Mouse (Mus musculus) thymus, postnatal 25 days (tissue): ENCODE data around the gene Lonp2.

Source experiments
- DNase-seq: peaks from one replicate; pipeline ENCODE4 v3.0.0; 2022

The Lonp2 gene

DNA sequence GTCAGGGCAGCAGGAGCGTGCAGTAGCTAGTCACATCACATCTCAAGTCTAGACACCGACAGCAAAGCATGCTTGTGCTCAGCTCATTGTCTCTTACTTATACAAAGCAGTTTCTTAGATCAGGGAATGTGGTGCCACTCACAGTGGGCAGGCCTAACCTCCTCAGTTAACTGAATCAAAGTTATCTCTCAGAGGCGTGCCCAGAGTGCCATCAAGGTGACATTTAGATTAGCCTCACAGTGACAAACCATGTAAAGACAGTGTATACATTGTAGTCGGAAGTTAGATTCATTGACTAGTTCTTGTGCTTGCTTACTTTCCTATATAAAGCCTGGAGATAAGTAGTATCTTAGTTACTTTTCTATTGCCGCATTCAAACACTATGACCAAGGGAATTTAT lies 6.4 kb downstream of the Lonp2 start:
- no peak for DNase-seq

DNA sequence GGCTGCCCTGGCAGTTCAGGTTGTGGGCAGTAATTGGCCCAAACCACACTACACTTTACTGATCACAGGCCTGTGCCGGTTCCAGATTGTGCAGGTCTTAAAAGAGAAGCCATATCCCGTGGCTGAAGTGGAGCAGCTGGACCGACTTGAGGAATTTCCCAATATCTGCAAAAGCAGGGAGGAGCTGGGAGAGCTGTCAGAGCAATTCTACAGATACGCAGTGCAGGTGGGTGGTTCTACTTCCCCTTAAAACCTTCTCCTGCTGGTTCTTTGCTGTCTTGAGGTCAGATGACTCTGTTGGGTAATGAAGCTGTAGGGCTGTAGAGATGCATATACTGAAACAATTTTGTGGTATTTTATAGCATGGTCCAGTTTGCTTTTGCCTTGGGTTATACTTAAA lies 7.6 kb downstream of the Lonp2 start:
- no peak for DNase-seq

GRCm38 (mm10) chr8:86637826-86638225 lies 14.0 kb downstream of the Lonp2 start:
- no peak for DNase-seq

- no peak for DNase-seq
These were observed 15.1 kb downstream of the Lonp2 start for GRCm38 (mm10) chr8:86638981-86639380.

DNA sequence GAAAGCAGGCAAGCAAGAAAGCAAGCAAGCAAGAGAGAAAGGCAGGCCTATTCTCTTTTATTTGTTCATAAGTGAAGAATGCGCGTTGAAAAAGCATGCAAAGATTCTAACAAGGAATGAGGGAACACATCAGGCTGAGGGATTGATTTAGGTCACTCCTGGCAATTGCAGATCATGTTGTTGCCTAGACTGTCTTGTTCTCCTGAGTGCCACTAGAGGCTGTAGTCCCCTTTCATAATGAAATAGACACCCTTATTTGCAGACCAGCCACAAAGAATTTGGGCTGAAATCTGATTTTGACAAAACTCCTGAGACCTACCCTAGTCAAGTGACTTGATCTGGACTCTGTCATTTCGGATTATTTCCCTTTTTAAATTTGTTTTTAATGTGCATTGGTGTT lies 18.8 kb downstream of the Lonp2 start:
- DNase-seq: no peak

DNA sequence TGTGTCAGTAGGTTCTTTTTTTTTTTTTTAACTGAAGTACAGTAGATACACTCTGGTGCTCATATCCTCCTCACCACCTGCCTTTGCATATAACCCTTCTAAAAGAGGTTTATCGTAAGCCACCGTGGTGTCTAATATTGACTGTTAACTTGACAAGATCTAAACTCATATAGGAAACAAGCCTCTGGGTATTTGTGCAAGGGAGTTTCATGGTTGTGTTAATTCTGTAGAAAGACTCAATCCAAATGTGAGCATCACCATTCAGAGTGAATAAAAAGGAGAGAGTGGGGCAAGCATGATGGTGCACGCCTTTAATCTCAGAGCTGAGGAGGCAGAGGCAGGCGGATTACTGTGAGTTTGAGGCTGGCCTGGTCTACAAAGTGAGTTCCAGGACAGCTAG lies 20.8 kb downstream of the Lonp2 start:
- DNase-seq: no peak

DNA sequence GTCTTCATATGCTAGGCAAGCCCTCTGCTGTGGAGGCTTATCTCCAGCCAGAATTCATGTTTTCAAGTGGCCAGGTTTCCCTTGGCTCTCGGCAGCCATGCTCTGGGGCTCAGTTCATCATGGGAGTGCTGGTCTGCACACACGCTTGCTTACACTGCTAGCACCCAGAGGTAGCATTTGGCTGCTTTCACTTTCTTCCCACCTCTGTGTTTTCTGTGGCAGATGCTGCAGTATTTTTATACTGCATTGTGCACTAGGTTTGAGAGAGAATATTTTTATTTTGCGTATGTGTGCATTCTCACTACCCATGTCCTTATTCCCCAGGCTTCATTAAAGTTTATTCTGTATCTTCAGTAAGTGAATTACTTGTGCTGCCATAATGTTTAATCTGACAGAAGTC lies 23.9 kb downstream of the Lonp2 start:
- DNase-seq: no peak

DNA sequence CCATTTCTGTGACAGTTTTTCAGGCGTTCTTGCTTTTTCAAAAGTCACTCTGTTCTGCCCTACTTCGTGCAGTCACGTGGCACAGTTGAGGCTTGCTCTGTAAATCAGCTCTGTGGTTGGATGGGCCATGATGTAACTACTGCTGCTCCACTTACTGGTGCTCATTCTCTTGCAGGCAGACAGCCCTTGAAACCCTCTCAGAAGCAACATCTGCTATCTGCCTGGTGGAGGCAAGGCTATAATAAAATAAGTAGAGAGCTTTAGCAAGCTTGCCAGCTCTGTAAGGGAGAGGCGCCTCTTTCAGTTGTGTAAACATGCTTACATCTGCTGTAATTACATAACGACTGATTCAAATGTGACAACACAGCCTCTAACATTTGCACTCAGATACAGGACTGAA lies 27.6 kb downstream of the Lonp2 start:
- DNase-seq: no peak

DNA sequence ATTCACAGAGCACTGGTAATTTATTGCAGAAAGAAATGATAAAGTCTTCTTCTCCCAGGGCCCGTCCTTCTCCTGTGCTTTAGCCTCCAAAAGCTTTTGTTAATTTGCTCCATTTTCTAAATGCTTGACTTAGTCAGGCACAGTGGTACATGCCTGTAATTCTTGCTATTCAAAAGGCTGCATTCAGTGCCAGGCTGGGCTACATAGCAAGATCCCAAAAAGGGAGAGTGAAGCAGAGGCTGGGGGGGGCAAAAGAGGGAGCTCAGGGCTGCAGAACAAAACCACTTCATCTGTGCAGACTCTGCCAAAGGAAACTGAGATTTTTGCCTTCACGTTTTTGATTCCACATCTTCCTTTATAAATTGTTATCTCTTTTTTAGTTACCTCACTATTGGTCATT lies 28.7 kb downstream of the Lonp2 start:
- no peak for DNase-seq

- DNase-seq: peak; percentile 18
These were observed 30.7 kb downstream of the Lonp2 start for GRCm38 (mm10) chr8:86654578-86654977.

DNA sequence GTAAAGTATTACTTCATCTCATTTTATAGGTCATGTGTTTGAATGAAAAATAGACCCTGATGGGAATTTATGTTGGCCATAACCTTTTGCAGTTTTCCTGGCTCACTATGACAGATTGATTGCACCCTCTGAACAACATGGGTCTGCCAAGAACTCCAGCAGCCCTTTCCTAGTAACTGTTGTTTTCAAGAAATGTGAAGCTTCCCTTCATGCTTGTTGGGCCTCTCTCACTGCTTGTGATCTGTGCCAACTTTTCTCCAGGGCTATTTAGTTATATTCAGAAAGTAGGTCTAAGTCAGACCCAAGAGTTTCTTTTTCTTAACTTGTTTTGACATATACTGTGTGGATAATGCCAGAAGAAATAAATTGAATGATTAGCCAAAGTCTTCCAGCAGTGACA lies 44.9 kb downstream of the Lonp2 start:
- DNase-seq: no peak

DNA sequence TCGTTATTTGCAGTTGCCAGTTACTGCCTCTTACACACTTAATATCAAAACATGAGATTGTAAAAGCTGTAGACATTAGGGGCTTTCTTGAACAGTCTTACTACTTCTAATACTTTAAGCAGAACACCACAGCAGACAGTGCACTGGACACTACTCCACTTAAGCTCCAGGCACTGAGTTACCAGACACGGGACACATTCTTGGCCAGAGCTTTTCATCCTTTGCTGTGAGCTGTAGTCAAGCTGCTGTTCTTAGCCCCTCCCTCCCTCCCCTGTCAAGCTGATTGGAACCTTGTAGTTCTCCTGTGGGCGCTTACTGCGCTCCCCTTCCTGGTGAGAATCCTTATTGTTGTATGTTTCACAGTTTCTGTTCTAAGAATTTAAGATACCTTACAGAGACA lies 45.4 kb downstream of the Lonp2 start:
- DNase-seq: no peak

DNA sequence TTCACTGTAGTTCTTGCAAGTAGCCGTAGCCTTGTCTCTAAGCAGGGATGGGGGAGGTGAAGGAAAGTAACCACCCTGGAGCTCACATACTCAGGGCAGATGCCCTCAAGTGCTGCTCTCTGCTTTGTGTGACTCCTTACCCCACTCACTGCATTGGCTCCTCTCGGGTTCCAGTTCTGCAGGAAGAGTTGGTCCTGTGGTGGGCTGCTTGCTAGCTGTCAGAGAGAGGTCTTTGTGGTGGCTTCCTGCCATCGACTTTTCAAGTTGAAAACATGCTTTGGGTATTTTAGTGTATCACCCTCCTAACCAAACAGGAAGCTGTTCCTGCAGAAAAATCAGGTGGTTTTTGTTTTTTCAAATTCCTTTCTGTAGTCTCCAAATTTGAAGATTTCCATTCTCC lies 62.8 kb downstream of the Lonp2 start:
- DNase-seq: peak; percentile 77

GRCm38 (mm10) chr8:86692107-86692506 lies 68.3 kb downstream of the Lonp2 start:
- DNase-seq: no peak

DNA sequence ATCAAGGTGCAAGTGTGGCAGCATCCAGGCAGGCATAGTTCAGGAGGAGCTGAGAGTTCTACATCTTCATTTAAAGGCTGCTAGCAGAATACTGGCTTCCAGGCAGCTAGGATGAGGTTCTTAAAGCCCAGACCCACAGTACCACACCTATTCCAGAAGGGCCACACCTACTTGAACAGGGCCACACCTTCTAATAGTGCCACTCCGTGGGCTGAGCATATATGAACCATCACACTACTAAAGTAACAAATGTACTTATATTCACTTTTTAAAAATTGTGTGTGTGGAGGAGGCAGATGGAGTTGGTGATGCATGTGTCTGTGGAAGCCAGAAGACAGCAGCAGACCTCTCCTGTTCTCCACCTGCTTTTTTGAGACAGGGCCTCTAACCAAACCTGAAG lies 70.2 kb downstream of the Lonp2 start:
- no peak for DNase-seq

- no peak for DNase-seq
These were observed 71.9 kb downstream of the Lonp2 start for GRCm38 (mm10) chr8:86695703-86696102.

DNA sequence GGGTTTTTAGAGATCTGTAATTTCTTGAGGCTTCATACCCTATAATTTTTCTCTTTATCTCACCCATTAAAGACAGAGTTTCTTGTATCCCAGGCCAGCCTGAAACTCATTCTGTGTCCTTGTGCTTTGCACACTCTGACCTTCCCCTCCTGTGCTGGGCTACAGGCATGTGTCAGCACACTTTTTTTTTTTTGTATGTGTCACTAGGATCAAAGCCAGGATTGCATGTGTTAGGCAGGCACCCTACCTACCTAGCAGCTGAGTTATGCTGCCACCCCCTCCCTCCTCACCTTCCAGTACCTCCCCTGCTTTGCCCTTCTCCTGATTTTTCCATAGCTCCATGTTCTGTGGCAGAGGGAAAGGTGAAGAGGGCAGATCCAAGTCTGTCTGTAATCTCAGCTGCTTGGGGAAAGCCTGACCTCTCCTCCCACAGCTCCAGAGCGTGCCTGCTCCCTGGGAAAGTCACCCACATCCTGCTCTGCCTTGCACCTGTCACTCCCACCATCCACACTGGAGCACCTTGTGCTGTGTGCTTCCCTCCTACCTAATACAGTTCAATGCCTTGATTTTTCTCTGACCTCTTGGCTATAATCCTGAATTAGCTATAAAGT lies 75.1 kb downstream of the Lonp2 start:
- DNase-seq: no peak

DNA sequence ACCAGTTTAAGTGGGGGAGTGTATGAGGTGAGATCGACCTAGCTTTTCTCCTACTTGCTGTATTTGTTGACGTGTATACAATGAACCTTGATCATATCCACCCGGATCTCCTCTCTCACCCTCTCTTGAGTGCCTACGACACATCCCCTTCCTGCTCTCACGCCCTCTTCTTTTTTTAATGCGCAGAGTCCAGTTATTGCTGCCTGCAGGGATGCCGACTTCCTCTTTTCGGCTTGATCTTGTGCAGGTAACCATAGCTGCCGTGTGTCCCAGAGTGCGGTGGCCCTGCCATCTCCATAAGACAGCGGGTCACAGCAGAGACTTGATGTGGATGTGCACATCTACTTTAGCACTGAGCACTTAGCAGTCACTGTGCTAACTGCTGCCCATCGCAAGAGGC lies 75.6 kb downstream of the Lonp2 start:
- DNase-seq: no peak

DNA sequence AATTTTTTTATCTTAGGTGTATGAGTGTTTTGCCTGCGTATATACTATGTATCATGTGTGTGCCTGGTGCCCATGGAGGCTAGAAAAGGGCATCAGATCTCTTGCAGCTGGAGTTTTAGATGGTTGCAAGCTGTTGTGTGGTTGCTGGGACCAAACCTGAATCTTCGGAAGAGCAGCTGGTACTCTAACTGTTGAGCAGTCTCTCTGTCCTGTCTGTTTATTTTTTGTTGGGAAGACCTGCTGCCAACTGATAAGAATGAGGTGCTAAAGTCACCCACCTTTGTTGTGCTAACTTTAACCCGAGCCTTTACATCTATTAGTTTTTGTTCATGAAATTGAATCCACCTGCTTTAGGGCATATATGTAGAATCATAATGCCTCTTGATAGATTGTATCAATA lies 78.6 kb downstream of the Lonp2 start:
- no peak for DNase-seq

- DNase-seq: no peak
These were observed 81.5 kb downstream of the Lonp2 start for GRCm38 (mm10) chr8:86705317-86705716.

DNA sequence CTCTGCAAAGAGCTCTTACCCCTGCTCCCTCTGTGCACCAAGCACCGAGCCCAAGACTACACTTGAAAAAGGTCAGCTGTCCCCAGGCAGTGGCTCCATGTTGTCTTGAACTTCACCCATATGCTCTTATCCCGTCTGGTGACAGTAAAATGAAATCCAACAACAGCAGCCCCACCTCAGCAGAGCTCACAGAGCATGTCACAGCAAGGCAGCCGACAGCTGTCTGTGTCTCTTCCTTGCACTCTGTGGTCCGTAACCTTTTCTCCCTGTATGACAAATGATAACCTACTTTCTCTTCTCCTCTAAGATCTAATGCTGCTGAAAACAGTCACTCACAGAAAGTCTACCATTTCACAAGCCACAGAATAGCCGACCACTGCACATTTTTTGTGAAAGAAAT lies 82.9 kb downstream of the Lonp2 start:
- peak; percentile 53 for DNase-seq

- peak; percentile 86 for DNase-seq
These were observed 84.0 kb downstream of the Lonp2 start for GRCm38 (mm10) chr8:86707873-86708272.

DNA sequence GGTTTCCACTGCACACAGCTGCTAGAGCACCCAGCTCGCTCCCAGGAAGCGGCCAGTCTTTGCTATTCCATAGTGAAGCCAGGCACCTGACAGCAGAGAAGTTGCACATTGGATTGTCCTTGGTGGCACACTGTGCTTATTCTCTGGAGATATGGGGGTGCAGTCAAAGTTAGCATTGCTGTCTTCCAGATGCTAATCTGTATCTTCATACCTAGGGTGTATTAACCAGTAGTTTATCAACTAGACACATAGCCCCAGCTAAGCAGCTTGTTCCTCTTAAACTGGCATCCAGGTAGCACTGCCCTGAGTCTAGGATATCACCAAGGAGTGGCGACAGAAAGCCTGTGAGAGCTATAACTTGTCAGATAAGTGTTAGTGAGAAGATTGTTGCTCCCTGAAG lies 88.8 kb downstream of the Lonp2 start:
- DNase-seq: no peak

DNA sequence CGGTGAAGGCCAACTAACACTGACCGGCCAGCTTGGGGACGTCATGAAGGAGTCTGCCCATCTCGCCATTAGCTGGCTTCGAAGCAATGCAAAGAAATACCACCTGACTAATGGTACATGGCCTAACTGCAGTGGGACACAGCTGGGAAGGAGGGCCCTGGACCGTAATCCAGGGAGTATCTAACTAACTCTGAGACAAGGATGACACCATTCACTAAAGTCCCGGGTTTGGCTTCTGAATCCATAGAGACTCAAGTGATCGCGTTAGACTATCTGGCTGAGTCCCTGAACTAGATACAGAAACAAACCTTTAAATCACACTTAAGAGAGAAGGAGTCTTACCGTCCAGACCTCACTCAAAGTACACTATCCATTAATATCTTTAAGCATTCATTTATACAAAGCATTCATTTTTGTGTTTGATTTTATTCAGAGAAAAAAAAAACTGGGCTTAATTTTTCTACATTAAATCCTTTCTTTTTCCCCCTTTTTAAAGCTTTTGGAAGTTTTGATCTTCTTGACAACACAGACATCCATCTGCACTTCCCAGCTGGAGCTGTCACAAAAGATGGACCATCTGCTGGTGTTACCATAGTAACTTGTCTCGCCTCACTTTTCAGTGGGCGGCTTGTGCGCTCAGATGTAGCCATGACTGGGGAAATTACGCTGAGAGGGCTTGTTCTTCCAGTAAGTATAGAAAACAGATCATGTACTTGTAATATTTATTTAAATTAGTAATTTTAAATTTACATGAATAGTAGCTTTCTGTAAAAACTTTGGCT lies 89.8 kb downstream of the Lonp2 start:
- DNase-seq: no peak
